Mouse (Mus musculus) brain, embryonic 14.5 days (tissue): ENCODE measurements at regions not wholly inside any gene's neighbourhood (a gene's known extent, or its start where the extent isn't known, plus 50 kb on each side); places are given as distances from the start of the nearest gene placed in this dataset.

ENCODE experiments used
- CTCF ChIP-seq: fragments of 200-500 bp; IDR thresholded peaks from 2 replicates; pipeline ENCODE4 v1.5.1; 2012; ENCODE audit warnings: inconsistent platforms, mild to moderate bottlenecking, moderate library complexity, borderline replicate concordance; ENCODE audit not compliant: insufficient read depth, insufficient read length; ENCODE audit errors: extremely low read depth
- POLR2A ChIP-seq: fragments of 200-500 bp; IDR thresholded peaks from 2 replicates; pipeline ENCODE4 v1.6.1; 2012; ENCODE audit warnings: mild to moderate bottlenecking, inconsistent platforms, borderline replicate concordance; ENCODE audit not compliant: poor library complexity, insufficient read depth, insufficient read length, severe bottlenecking; ENCODE audit errors: extremely low read depth

DNA sequence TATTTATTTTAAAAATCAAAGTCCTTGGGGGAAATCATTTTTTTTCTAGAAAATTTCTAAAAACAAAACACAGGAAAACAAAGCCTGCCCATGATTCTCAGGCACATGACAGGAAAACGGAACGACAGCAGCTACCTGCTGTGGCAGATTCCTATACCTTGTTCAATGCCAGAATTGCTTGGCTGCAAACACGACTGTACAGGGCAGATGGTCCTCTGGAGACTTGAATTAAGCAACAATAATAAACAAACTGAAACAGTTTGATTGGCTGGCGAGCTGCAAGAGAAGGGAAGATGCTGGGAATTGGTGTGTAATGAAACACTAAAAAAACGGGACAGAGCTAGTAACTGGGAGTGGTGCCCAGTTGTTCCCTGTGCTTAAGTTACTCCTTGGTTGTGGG, 280.1 kb downstream of the Slc4a3 start:
- TF ChIP-seq CTCF: no peak
- no peak for TF ChIP-seq POLR2A
